Mouse (Mus musculus): ENCODE measurements at regions not wholly inside any gene's neighbourhood (a gene's known extent, or its start where the extent isn't known, plus 50 kb on each side); places are given as distances from the start of the nearest gene placed in this dataset.

- TF ChIP-seq POLR2A (IDR thresholded peaks at IDR 0.05; ENCODE audit: control insufficient read depth, low read depth, low read length) (no peak), CTCF (IDR thresholded peaks at IDR 0.05; ENCODE audit: control insufficient read depth, insufficient read depth, insufficient replicate concordance, low read depth, low read length) (no peak)
Observed at GRCm38 (mm10) chr2:21282505-21283200, 77.1 kb downstream of the Thnsl1 start.
